Mouse (Mus musculus): ENCODE results near the gene Ncoa5.

The Ncoa5 gene

DNA sequence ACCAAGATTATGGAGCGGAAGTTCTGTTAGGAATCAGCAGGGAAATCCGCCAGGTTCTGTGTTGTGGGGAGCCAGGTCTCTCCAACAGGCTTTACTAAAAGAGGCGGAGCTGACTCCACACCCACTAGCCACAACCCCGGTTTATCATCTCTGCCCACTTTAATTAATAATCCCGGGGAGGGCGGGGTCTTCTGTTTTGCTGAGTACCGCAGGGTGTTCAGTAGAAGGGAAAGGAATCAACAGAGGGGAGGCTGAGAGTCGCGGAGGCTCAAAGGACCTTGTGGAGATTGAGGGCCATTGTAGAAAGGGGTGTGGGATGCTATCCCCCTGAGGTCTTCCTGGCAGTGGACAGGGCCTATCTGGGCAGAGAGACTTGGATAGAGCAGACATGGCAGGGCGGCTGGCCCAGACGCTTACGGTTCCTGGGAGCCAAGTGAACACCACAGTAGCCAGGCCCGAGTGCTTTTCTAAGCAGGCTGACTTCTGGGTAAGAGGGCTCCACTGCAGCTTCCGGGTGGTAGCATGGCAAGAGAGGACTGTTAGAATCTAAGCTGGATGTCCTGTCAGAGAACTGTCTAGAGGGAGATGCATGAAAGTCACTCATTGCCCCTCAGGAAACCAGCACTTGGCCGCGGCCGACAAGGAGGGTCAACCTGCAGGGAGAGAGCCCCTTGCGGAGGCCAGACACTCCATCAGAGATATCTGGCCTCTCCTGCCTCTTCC lies 16.3 kb upstream of the Ncoa5 start:
- no peak for DNase-seq (ENCODE audit: inconsistent age in 2 of 2, low spot score in 1 of 2)

DNA sequence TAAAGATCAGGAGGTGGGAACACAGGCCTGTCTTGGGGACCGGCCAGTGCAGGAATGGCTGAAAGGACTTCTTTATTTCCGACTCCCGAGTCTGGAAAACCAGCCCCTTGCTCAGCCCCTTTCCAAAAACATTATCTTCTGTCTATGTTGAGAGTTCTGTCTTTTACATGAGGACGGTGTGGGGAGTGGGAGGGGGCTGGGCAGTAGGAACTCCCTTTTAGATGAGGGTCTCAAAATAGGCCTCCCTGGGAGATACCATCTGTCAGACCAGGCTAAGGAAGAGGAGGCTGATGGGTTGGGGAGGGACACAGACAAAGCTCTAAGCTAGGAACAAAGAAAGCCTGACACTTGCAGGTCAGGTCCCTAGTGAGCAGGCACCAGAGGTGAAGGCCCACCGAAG lies 14.4 kb upstream of the Ncoa5 start:
- no peak for DNase-seq (ENCODE audit: inconsistent age in 2 of 2, low spot score in 1 of 2)

DNA sequence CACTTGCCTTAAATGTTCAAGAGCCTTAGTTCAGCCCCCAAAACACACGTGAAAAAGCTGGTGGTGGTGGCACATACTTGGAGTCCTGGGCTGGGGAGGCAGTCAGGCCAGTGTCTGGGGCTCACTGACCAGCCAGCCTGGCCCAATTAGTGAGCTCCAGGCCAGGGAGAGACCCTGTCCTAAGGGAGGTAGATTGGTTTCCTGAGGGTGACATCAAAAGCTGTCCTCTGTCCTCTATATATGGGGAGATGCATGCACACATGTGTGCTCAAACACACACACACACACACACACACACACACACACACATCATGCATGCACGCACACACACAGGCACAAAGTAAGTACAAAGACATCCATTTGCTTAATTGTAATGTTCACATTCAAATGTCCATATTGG lies 9.1 kb upstream of the Ncoa5 start:
- no peak for DNase-seq (ENCODE audit: inconsistent age in 2 of 2, low spot score in 1 of 2)

DNA sequence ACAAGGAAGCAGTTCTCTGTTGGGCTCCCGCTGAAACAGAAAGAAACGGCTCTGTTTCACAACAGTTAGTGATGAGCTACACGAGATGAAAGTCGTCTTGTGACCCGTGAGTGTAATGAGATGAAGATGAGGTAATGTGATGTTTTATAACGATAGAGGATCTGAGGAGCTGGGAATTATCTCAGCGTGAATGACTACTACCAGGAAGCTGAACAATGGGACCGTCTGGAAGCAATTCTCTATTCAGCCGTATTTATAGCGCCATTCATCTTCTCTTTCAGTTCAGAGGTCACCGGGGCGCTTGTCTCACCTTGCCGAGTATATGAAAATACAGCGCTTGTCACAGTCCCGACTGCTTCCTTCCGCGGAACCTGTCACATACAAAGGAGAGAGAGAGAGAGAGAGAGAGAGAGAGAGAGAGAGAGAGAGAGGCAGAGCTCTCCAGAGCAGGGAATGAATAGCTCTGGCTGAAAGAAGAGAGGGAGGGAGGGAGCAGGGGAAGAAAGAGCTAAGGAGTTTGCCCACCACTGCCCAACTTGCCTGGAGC lies 8.5 kb upstream of the Ncoa5 start:
- peak in 1 of 2 experiments; percentile 25 for DNase-seq (ENCODE audit: inconsistent age in 2 of 2, low spot score in 1 of 2)

DNA sequence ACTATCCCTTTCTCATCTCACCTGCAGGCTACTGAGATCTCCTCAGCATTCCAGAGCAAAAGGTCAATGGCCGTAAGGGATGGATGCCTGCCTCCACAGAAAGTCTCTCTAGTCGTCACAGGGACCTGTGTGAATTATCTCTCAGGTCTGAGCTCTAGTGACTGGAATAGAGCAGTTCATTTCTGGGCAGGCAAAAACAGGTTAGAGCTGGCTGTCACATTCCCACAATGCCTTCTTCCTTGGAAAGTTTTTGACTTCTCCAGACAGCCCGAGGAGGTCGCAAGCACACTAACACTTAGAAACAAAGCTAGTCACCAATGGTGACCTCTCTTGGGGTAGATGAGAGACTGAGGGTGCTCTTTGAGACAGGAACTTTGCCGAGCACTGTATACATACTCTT lies 7.5 kb upstream of the Ncoa5 start:
- no peak for DNase-seq (ENCODE audit: inconsistent age in 2 of 2, low spot score in 1 of 2)

- DNase-seq (ENCODE audit: inconsistent age in 2 of 2, low spot score in 1 of 2), result peak in 1 of 2 experiments; percentile 13
Measured at GRCm38 (mm10) chr2:165037415-165037814, 2.7 kb upstream of the Ncoa5 start.

DNA sequence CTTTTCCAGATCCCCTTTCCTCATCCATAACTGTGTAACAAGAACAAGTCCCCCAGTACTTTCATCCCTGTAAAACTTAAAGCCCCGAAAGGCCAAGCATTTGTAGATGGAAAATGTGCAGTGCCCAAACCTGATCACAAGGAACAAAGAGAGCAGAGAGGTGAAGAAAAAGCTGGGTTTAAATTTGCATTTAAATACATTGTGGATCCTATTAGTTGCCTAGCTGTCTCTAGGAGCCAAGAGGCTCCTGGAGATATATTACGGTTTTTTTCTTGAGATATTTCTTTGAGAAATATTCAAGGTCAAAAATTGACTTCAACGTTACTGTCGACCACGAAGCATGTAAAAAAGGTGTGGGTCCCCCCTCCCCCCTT lies 378 bp upstream of the Ncoa5 start:
- DNase-seq (ENCODE audit: inconsistent age in 2 of 2, low spot score in 1 of 2), result no peak

DNA sequence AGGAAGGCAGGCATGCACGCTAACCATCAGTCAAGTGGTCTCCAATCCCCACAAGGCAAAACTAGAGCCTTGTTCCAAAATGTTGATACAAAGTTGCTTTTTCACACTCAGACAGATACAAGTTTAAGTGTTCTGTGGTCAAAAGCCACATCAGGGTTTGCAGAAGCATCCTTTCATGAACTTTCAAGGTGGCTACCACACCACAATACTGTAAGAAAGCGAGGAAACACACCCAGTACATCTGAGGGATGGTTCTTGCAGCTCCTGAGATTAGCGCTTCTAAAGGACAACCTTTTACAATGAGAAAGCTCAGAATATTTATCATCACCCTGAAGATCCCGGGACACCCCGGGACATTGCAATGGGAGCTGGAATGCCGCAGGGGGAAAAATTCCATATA lies 1.4 kb downstream of the Ncoa5 start:
- no peak for DNase-seq (ENCODE audit: inconsistent age in 2 of 2, low spot score in 1 of 2)

GRCm38 (mm10) chr2:165032533-165032932 lies 2.1 kb downstream of the Ncoa5 start:
- peak in 1 of 2 experiments; percentile 51 for DNase-seq (ENCODE audit: inconsistent age in 2 of 2, low spot score in 1 of 2)

DNA sequence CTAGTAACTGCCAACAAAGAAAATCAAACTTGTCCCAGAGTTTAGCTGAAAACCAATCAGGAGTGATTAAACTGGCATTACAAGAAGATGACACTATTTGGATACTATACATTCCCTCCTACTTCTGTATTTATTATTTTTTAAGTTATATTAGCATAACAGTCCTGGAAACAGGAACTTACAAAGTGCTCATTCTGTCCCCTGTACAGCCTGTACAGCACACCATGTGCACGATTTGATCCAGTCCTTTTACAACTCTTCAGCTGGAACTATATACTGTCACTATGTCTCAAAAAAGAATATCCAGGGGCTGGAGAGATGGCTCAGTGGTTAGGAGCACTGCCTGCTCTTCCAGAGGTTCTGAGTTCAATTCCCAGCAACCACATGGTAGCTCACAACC lies 7.5 kb downstream of the Ncoa5 start:
- DNase-seq (ENCODE audit: inconsistent age in 2 of 2, low spot score in 1 of 2), result no peak

DNA sequence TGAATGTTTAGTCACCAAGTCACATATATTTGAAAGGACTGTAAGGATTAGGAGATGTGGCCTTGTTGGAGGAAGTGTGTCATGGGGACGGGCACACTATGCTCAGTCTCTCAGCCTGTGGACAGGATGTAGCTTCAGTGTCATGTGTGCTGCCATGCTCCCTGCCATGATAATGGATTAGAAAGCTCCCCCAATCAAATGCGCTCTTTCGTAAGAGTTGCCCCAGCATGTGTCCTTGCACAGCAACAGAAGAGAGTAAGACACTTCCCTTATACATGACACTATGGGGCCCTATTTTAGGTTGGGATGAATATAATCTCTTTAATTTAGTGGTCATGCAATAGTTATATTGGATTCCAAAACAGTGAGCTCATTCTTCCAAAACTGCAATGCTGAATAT lies 14.2 kb downstream of the Ncoa5 start:
- no peak for DNase-seq (ENCODE audit: inconsistent age in 2 of 2, low spot score in 1 of 2)

DNA sequence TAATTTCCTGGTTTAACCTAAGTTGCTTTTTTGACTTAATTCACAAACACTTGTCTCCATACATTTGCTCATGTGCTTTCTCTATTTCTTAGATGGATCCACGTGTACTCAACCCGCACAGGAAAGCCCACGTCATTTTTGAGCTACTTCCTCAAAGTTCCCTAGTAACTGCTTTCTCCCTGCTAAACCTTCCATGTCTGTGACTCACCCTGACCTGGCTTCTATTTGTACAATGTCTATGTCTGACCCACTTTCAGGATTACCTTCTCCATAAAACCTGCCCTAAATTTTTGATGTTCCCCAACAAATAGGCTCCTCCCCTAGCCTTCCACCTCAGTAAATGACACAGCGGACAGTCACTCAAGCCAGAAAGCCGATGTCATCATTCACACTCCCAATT lies 19.7 kb downstream of the Ncoa5 start:
- peak in 1 of 2 experiments; percentile 63 for DNase-seq (ENCODE audit: inconsistent age in 2 of 2, low spot score in 1 of 2)

- peak; percentile 81 to 86 for DNase-seq (ENCODE audit: inconsistent age in 2 of 2, low spot score in 1 of 2)
Measured at GRCm38 (mm10) chr2:165010351-165010750, 24.3 kb downstream of the Ncoa5 start.

DNA sequence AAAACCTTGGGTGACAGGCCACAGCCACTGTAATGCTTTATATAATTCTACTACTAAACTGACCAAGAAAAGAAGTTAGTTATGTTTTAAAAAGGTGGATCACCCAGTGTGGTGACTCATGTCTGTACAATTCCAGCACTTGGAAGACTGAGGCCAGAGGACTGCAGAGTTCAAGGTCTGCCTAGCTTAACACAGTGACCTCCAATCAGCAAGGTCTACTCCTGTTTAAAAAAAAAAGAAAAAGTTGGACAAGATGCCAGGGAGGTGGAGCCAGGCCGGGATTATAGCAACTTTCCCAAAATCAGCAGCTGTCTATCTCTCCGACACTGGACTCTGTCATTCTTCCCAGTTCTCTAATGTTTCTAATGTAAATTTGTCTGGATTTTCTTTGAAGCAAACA lies 25.1 kb downstream of the Ncoa5 start:
- DNase-seq (ENCODE audit: inconsistent age in 2 of 2, low spot score in 1 of 2), result peak; percentile 66 to 90

GRCm38 (mm10) chr2:165009161-165009560 lies 25.5 kb downstream of the Ncoa5 start:
- DNase-seq (ENCODE audit: inconsistent age in 2 of 2, low spot score in 1 of 2), result no peak

GRCm38 (mm10) chr2:165007986-165008385 lies 26.7 kb downstream of the Ncoa5 start:
- DNase-seq (ENCODE audit: inconsistent age in 2 of 2, low spot score in 1 of 2), result no peak

- no peak for DNase-seq (ENCODE audit: inconsistent age in 2 of 2, low spot score in 1 of 2)
Measured at GRCm38 (mm10) chr2:165006813-165007212, 27.9 kb downstream of the Ncoa5 start.

DNA sequence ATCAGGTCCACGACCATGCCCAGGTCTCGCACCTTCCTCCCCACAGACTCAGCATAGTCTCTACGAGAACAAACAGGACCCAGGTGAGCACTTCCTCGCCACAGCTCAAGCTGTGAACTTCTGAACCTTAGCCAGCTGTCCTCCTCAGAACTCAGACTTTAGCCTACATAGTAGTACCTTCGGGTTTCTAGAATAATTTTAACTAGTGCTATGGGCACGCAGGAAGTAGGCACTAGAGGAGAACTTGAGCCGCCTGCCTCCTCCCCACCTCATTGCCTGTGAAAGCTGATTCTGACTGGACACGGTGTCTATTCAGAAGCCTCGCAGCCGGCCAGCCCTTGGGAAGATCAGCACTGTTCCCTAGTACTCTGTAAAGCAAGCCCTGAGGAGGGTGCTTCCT lies 30.4 kb downstream of the Ncoa5 start:
- no peak for DNase-seq (ENCODE audit: inconsistent age in 2 of 2, low spot score in 1 of 2)

GRCm38 (mm10) chr2:165003108-165003507 lies 31.6 kb downstream of the Ncoa5 start:
- no peak for DNase-seq (ENCODE audit: inconsistent age in 2 of 2, low spot score in 1 of 2)

DNA sequence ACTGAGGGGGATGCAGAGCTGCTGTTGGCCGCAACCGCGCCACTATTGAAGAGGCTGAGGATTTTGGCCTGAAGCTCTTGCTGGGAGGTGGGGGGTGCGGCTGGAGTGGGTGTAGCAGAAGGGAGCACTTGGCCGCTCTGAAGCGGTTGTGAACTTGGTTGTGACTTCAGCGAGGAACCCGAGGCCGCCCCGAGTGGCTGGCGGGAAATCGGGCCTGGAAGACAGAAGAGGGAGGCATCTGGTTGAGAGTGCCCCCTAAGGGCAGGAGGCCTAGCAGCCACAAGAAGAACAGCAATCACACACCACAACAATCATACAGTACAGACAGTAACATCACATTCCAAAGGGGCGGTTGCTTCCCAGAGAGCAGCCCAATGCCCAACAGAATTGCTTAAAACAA lies 32.7 kb downstream of the Ncoa5 start:
- DNase-seq (ENCODE audit: inconsistent age in 2 of 2, low spot score in 1 of 2), result no peak

GRCm38 (mm10) chr2:164997721-164998428 lies 36.8 kb downstream of the Ncoa5 start:
- DNase-seq (ENCODE audit: inconsistent age in 2 of 2, low spot score in 1 of 2), result peak; percentile 64 to 87

All from adrenal gland, adult (tissue).